ENCODE assay signal across 1 mouse cellular context in genomic region chr3:152316447-152317173, GRCm38 (mm10). TPM values are rescaled to one million over a fixed set of nuclear protein-coding genes. Genes with fewer than 3 reads are reported as not detected.
"Had no signal": no experiment of that assay in that cellular context is flagged by ENCODE, and none has a peak within 500 bp of the region (broad histone marks: within the 10 kb centered on the region; RNA-seq: fewer than 3 reads in every experiment).

No protein-coding gene starts in this region.

RNA-seq across cellular contexts. Expression of gene Nexn, which starts 50.5 kb away (rescaled TPM):
- total RNA-seq: granulocyte monocyte progenitor cell, adult 5-6 weeks had no signal
